Mouse (Mus musculus): ENCODE measurements around the gene Sds. TPM values are rescaled to one million over a fixed set of nuclear protein-coding genes. Genes with fewer than 3 reads are reported as not detected.

Sds gene
- polyA plus RNA-seq, 2 experiments: 0.13 to 0.22 TPM

GRCm38 (mm10) chr5:120483399-120483798 lies 7.1 kb downstream of the Sds start:
- WGBS (ENCODE audit: insufficient replicate concordance): 75% methylated on average over 19 of the region's 19 CpGs
- no peak overlapping the region for H3K4me3 ChIP-seq (ENCODE audit: insufficient read depth in 1 of 2, low read depth in 2 of 2, low read length in 2 of 2)

DNA sequence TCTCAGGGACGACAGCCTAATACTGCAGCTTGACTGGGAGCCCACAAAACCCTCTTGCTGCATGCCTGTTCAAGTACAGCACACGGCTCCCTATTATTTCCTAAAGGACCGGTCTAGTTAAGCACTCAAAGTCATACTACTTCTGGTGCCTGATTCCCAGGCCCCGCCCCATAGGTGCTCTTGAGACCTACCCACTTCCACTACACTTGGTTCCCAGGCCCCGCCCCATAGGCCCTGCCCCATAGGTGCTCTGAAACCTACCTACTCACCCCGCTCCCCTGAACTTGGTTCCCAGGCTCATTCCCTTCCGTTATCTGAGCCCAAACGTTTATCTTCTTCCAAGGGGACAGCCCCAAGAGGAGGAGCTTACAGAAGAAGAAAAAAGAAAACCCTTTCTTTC lies 11.5 kb downstream of the Sds start:
- 72% methylated on average over 8 of the region's 8 CpGs for WGBS (ENCODE audit: insufficient replicate concordance)

More at GRCm38 (mm10) chr5:120483399-120483798, 7.1 kb downstream of the Sds start:
- Histone ChIP-seq H3K4me1 (replicated peaks; ENCODE audit: control insufficient read depth in 2 of 2, insufficient read depth in 2 of 2, low read length in 1 of 2) (no peaks in the 10 kb centered on the region), H3K9ac (replicated peaks) (no peak overlapping the region), H3K4me2 (ENCODE audit: low read depth) (no peak overlapping the region), H3K27ac (no peak overlapping the region), H3K36me3 (replicated peaks; ENCODE audit: control insufficient read depth, insufficient read depth, low read depth) (no peaks in the 10 kb centered on the region), H3K9me3 (ENCODE audit: control insufficient read depth, low read length) (no peaks in the 10 kb centered on the region), H3K27me3 (ENCODE audit: control insufficient read depth, insufficient read depth, low read length) (no peaks in the 10 kb centered on the region)
- no peak for TF ChIP-seq EP300 (IDR thresholded peaks at IDR 0.05; ENCODE audit: low read depth)
- TF ChIP-seq CTCF (IDR thresholded peaks at IDR 0.05; ENCODE audit: low read depth): no peak
- DNase-seq (ENCODE audit: low read depth in 3 of 3, low spot score in 3 of 3): no peak
- no peak for ATAC-seq (ENCODE audit: insufficient read depth)

DNA sequence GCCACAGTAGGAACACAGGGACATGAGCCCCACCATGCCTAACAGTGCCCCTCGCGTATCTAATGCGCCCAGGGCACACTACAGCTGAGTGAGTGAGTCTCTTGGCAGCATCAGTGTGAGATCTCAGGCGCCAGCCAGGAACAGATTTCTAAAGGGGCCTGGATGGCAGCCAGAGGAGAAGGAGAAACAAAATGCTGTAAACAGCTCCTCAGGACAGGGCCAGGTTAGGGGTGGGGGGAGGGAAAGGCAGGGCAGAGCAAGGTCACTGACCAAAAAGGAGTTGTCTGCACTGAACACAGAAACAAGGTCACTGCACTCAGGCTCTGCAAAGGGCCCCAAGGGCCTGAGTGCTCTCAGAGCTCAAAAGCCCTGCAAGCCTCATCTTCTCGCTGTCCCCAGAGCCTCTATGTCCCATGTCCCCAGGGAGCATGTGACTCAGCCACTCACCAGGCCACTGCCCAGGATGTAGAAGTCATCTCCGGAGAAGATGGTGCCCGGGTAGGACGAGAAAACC lies 14.4 kb downstream of the Sds start:
- no peak for DNase-seq (ENCODE audit: low read depth in 3 of 3, low spot score in 3 of 3)
- Histone ChIP-seq H3K9me3 (ENCODE audit: control insufficient read depth, low read length) (no peaks in the 10 kb centered on the region), H3K27ac (no peak overlapping the region), H3K9ac (replicated peaks) (no peak overlapping the region), H3K4me3 (ENCODE audit: insufficient read depth in 1 of 2, low read depth in 2 of 2, low read length in 2 of 2) (no peak overlapping the region), H3K36me3 (replicated peaks; ENCODE audit: control insufficient read depth, insufficient read depth, low read depth) (no peaks in the 10 kb centered on the region), H3K27me3 (ENCODE audit: control insufficient read depth, insufficient read depth, low read length) (no peaks in the 10 kb centered on the region), H3K4me1 (replicated peaks; ENCODE audit: control insufficient read depth in 2 of 2, insufficient read depth in 2 of 2, low read length in 1 of 2) (no peaks in the 10 kb centered on the region), H3K4me2 (ENCODE audit: low read depth) (no peak overlapping the region)
- no peak for ATAC-seq (ENCODE audit: insufficient read depth)
- WGBS (ENCODE audit: insufficient replicate concordance): 71% methylated on average over 8 of the region's 8 CpGs
- TF ChIP-seq EP300 (IDR thresholded peaks at IDR 0.05; ENCODE audit: low read depth) (no peak), CTCF (IDR thresholded peaks at IDR 0.05; ENCODE audit: low read depth) (no peak)

More for the DNA sequence above, 11.5 kb downstream of the Sds start:
- no peaks in the 10 kb centered on the region for H3K27me3 ChIP-seq (ENCODE audit: control insufficient read depth, insufficient read depth, low read length)
- no peak overlapping the region for H3K9ac ChIP-seq (replicated peaks)
- no peak for TF ChIP-seq CTCF (IDR thresholded peaks at IDR 0.05; ENCODE audit: low read depth)
- TF ChIP-seq EP300 (IDR thresholded peaks at IDR 0.05; ENCODE audit: low read depth): no peak
- no peak overlapping the region for H3K4me3 ChIP-seq (ENCODE audit: insufficient read depth in 1 of 2, low read depth in 2 of 2, low read length in 2 of 2)
- no peak overlapping the region for H3K4me2 ChIP-seq (ENCODE audit: low read depth)
- DNase-seq (ENCODE audit: low read depth in 3 of 3, low spot score in 3 of 3) (no peak), ATAC-seq (ENCODE audit: insufficient read depth) (no peak)
- H3K4me1 ChIP-seq (replicated peaks; ENCODE audit: control insufficient read depth in 2 of 2, insufficient read depth in 2 of 2, low read length in 1 of 2): no peaks in the 10 kb centered on the region
- H3K36me3 ChIP-seq (replicated peaks; ENCODE audit: control insufficient read depth, insufficient read depth, low read depth): no peaks in the 10 kb centered on the region
- H3K27ac ChIP-seq: no peak overlapping the region
- no peaks in the 10 kb centered on the region for H3K9me3 ChIP-seq (ENCODE audit: control insufficient read depth, low read length)

GRCm38 (mm10) chr5:120492437-120492836 lies 16.1 kb downstream of the Sds start:
- Histone ChIP-seq H3K27ac (no peak overlapping the region), H3K4me1 (replicated peaks; ENCODE audit: control insufficient read depth in 2 of 2, insufficient read depth in 2 of 2, low read length in 1 of 2) (no peaks in the 10 kb centered on the region), H3K36me3 (replicated peaks; ENCODE audit: control insufficient read depth, insufficient read depth, low read depth) (no peaks in the 10 kb centered on the region), H3K4me3 (ENCODE audit: insufficient read depth in 1 of 2, low read depth in 2 of 2, low read length in 2 of 2) (no peak overlapping the region), H3K9me3 (ENCODE audit: control insufficient read depth, low read length) (no peaks in the 10 kb centered on the region), H3K4me2 (ENCODE audit: low read depth) (no peak overlapping the region), H3K9ac (replicated peaks) (no peak overlapping the region), H3K27me3 (ENCODE audit: control insufficient read depth, insufficient read depth, low read length) (no peaks in the 10 kb centered on the region)
- 77% methylated on average over 11 of the region's 11 CpGs for WGBS (ENCODE audit: insufficient replicate concordance)
- no peak for DNase-seq (ENCODE audit: low read depth in 3 of 3, low spot score in 3 of 3)
- TF ChIP-seq CTCF (IDR thresholded peaks at IDR 0.05; ENCODE audit: low read depth) (peak; percentile 78), EP300 (IDR thresholded peaks at IDR 0.05; ENCODE audit: low read depth) (no peak)
- ATAC-seq (ENCODE audit: insufficient read depth): no peak

DNA sequence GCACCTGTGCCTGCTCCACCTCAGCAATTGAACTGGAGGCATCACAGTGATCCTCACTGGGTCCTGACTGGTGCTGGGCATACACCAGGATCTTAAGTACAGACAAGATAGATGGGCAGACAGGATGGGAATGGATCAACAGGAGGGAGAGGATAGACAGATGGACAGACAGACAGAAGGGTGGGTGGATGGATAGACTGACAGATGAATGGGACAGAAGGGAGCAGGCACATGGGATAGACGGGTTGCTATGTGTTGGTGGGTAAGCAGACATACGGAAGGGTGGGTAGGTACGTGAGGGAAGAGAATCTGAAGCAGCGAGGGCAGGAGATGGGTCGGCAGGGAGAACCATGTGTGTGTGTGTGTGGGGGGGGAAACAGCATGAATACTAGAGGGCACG lies 17.1 kb downstream of the Sds start:
- no peak for DNase-seq (ENCODE audit: low read depth in 3 of 3, low spot score in 3 of 3)
- H3K4me1 ChIP-seq (replicated peaks; ENCODE audit: control insufficient read depth in 2 of 2, insufficient read depth in 2 of 2, low read length in 1 of 2): no peaks in the 10 kb centered on the region
- no peak overlapping the region for H3K4me3 ChIP-seq (ENCODE audit: insufficient read depth in 1 of 2, low read depth in 2 of 2, low read length in 2 of 2)
- no peaks in the 10 kb centered on the region for H3K27me3 ChIP-seq (ENCODE audit: control insufficient read depth, insufficient read depth, low read length)
- H3K9me3 ChIP-seq (ENCODE audit: control insufficient read depth, low read length): no peaks in the 10 kb centered on the region
- 79% methylated on average over 6 of the region's 6 CpGs for WGBS (ENCODE audit: insufficient replicate concordance)
- H3K9ac ChIP-seq (replicated peaks): no peak overlapping the region
- H3K27ac ChIP-seq: no peak overlapping the region
- TF ChIP-seq CTCF (IDR thresholded peaks at IDR 0.05; ENCODE audit: low read depth) (no peak), EP300 (IDR thresholded peaks at IDR 0.05; ENCODE audit: low read depth) (no peak)
- no peak overlapping the region for H3K4me2 ChIP-seq (ENCODE audit: low read depth)
- no peaks in the 10 kb centered on the region for H3K36me3 ChIP-seq (replicated peaks; ENCODE audit: control insufficient read depth, insufficient read depth, low read depth)
- no peak for ATAC-seq (ENCODE audit: insufficient read depth)
